Mouse (Mus musculus) spleen, adult 2 months (tissue): ENCODE measurements at regions not wholly inside any gene's neighbourhood (a gene's known extent, or its start where the extent isn't known, plus 50 kb on each side); places are given as distances from the start of the nearest gene placed in this dataset.

Experiments used
- CTCF ChIP-seq: fragments of 200-500 bp; IDR thresholded peaks from 2 replicates; pipeline ENCODE4 v1.5.1; 2011; ENCODE audit warnings: mild to moderate bottlenecking, inconsistent platforms; ENCODE audit not compliant: insufficient read depth, insufficient read length, insufficient replicate concordance; ENCODE audit errors: extremely low read depth
- POLR2A ChIP-seq: fragments of 200-500 bp; IDR thresholded peaks from 2 replicates; pipeline ENCODE4 v1.6.1; 2011; ENCODE audit warnings: low read depth, low read length, inconsistent platforms

DNA sequence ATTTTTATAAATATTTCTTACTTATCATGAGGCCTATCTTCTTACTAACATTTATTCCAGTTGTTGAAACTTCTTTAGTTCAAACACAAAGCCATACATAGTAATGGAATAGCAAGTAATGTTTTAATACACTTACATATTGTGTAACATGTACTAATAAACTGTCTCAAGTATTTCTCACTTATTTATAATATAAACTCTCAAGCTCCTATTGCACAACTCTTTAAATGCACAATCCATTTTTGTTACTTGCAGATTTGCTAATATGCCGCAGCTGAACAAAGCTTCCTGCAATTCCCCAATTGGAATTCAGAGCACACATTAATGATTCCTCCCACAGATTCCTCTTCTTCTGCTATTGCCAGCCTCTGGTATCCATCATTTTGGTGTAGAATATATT lies 749.2 kb downstream of the Rfpl4b start:
- TF ChIP-seq CTCF (no peak), POLR2A (no peak)
